In the genomic region with DNA sequence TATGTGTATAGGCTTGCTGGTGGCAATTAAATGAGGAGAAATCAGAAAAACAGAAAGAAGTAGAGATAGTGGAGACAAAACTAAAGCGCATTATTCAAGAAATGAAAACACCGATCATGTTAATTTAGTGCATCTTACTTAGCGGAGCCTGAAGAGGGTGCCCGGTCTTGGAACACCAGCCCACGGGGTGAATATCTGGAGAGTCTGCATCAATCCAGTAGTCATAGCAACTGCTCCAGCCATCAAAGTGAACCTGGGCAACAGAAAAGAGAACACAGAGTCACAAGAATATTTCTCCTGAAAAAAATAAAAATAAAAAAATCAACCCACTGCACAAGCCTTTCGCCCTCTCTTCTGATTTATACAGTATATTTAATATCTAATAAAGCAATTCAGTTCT, we compare ENCODE assay signal across 28 mouse cellular contexts.
A peak's percentile ranks its signal among the peaks of the same experiment; 100 is the strongest.
DNase-seq lines count a peak whose midpoint lies in the region; ATAC-seq lines count a peak whose summit lies in the region.
"Had no signal": no experiment of that assay in that cellular context is flagged by ENCODE, and none has a peak within 500 bp of the region (broad histone marks: within the 10 kb centered on the region; RNA-seq: fewer than 3 reads in every experiment).

No protein-coding gene starts in this region.

- 91% methylated on average over 6 of the region's 6 CpGs for WGBS in forebrain, embryonic 13.5 days
- 90% methylated on average over 6 of the region's 6 CpGs for WGBS in forebrain, embryonic 11.5 days
- WGBS in midbrain, embryonic 15.5 days, result 78% methylated on average over 6 of the region's 6 CpGs
- 82% methylated on average over 6 of the region's 6 CpGs for WGBS in midbrain, embryonic 13.5 days

- H3K4me3 ChIP-seq in forebrain, embryonic 13.5 days, result no peak overlapping the region
- H3K4me3 ChIP-seq in forebrain, embryonic 11.5 days (ENCODE audit: low read depth, low read length), result no peak overlapping the region
- no peak overlapping the region for H3K4me3 ChIP-seq in midbrain, embryonic 15.5 days
- no peak overlapping the region for H3K4me3 ChIP-seq in midbrain, embryonic 13.5 days (replicated peaks)
- H3K4me3 ChIP-seq: embryonic facial prominence, embryonic 13.5 days; embryonic facial prominence, embryonic 15.5 days; erythroblast, embryonic 14.5 days; forebrain, embryonic 10.5 days had no signal

- peaks cover 46% of the 10 kb centered on the region for H3K36me3 ChIP-seq in forebrain, embryonic 13.5 days (ENCODE audit: poor library complexity, severe bottlenecking)
- peaks cover 9% of the 10 kb centered on the region; the same call in 1 of the 2 replicates for H3K36me3 ChIP-seq in forebrain, embryonic 11.5 days (ENCODE audit: control insufficient read depth, insufficient read depth, low read length)
- peaks cover 11% of the 10 kb centered on the region; the same call in 1 of the 2 replicates for H3K36me3 ChIP-seq in midbrain, embryonic 15.5 days (replicated peaks)
- H3K36me3 ChIP-seq in midbrain, embryonic 13.5 days, result peaks cover 44% of the 10 kb centered on the region
- H3K36me3 ChIP-seq: G1E had no signal

- H3K9ac ChIP-seq in forebrain, embryonic 13.5 days, result no peak overlapping the region
- no peak overlapping the region for H3K9ac ChIP-seq in forebrain, embryonic 11.5 days (ENCODE audit: low read length)
- H3K9ac ChIP-seq in midbrain, embryonic 15.5 days, result no peak overlapping the region
- no peak overlapping the region for H3K9ac ChIP-seq in midbrain, embryonic 13.5 days (replicated peaks)
- H3K9ac ChIP-seq: embryonic facial prominence, embryonic 13.5 days; embryonic facial prominence, embryonic 15.5 days had no signal

- H3K4me1 ChIP-seq in forebrain, embryonic 13.5 days, result no peaks in the 10 kb centered on the region
- H3K4me1 ChIP-seq in forebrain, embryonic 11.5 days (replicated peaks; ENCODE audit: control insufficient read depth, insufficient read depth, low read length), result no peaks in the 10 kb centered on the region
- no peaks in the 10 kb centered on the region for H3K4me1 ChIP-seq in midbrain, embryonic 15.5 days
- no peaks in the 10 kb centered on the region for H3K4me1 ChIP-seq in midbrain, embryonic 13.5 days (replicated peaks)
- H3K4me1 ChIP-seq: embryonic facial prominence, embryonic 13.5 days; embryonic facial prominence, embryonic 15.5 days; forebrain, embryonic 10.5 days had no signal

- no peaks in the 10 kb centered on the region for H3K27me3 ChIP-seq in forebrain, embryonic 13.5 days
- H3K27me3 ChIP-seq in forebrain, embryonic 11.5 days (ENCODE audit: control insufficient read depth, insufficient read depth, low read length), result no peaks in the 10 kb centered on the region
- no peaks in the 10 kb centered on the region for H3K27me3 ChIP-seq in midbrain, embryonic 15.5 days (replicated peaks)
- no peaks in the 10 kb centered on the region for H3K27me3 ChIP-seq in midbrain, embryonic 13.5 days
- H3K27me3 ChIP-seq: CH12.LX; embryonic facial prominence, embryonic 13.5 days; embryonic facial prominence, embryonic 15.5 days; Patski had no signal

- no peak overlapping the region for H3K4me2 ChIP-seq in forebrain, embryonic 13.5 days
- no peak overlapping the region for H3K4me2 ChIP-seq in forebrain, embryonic 11.5 days (ENCODE audit: low read depth, low read length, severe bottlenecking)
- no peak overlapping the region for H3K4me2 ChIP-seq in midbrain, embryonic 15.5 days
- H3K4me2 ChIP-seq in midbrain, embryonic 13.5 days (replicated peaks), result no peak overlapping the region
- H3K4me2 ChIP-seq: embryonic facial prominence, embryonic 13.5 days; embryonic facial prominence, embryonic 15.5 days had no signal

- ATAC-seq in forebrain, embryonic 13.5 days, result peak; percentile 50; the same call in 1 of the 2 replicates
- ATAC-seq in forebrain, embryonic 11.5 days (replicated peaks; ENCODE audit: low FRiP score), result no peak
- ATAC-seq in midbrain, embryonic 15.5 days (replicated peaks), result peak; percentile 71; the same call in 1 of the 2 replicates
- ATAC-seq in midbrain, embryonic 13.5 days, result no peak
- ATAC-seq: activated CD4-positive, CD25-positive, alpha-beta regulatory T cell, adult 4 months; CD4-positive, CD25-positive, alpha-beta regulatory T cell, adult 4 months; forebrain, embryonic 14.5 days; forebrain, embryonic 16.5 days; Patski had no signal

- no peak for DNase-seq in forebrain, embryonic 11.5 days (ENCODE audit: low spot score)
- peak; percentile 29 for DNase-seq in brain, adult 2 months (ENCODE audit: low read depth, low spot score)
- DNase-seq in left cerebral cortex, adult 9 months (ENCODE audit: low spot score in 2 of 2), result no peak
- DNase-seq: adrenal gland, adult 8-10 months; adrenal gland, postnatal 14 days; adrenal gland, postnatal 36 days; B cell, adult 2 months; cerebellum, adult 11 months; cerebellum, adult 18-20 months; cerebellum, adult 8-10 months; cerebellum, adult 9-11 months; cerebellum, postnatal 14 days; cerebellum, postnatal 36 days; embryo, embryonic 11 days had no signal

- H3K9me3 ChIP-seq in forebrain, embryonic 13.5 days (replicated peaks), result no peaks in the 10 kb centered on the region
- H3K9me3 ChIP-seq in forebrain, embryonic 11.5 days (ENCODE audit: control insufficient read depth, low read length), result no peaks in the 10 kb centered on the region
- no peaks in the 10 kb centered on the region for H3K9me3 ChIP-seq in midbrain, embryonic 15.5 days
- no peaks in the 10 kb centered on the region for H3K9me3 ChIP-seq in midbrain, embryonic 13.5 days
- H3K9me3 ChIP-seq: embryonic facial prominence, embryonic 13.5 days; embryonic facial prominence, embryonic 15.5 days; forebrain, embryonic 10.5 days had no signal

- H3K27ac ChIP-seq in forebrain, embryonic 13.5 days, result no peak overlapping the region
- H3K27ac ChIP-seq in forebrain, embryonic 11.5 days (ENCODE audit: low read depth, low read length), result no peak overlapping the region
- no peak overlapping the region for H3K27ac ChIP-seq in midbrain, embryonic 15.5 days
- no peak overlapping the region for H3K27ac ChIP-seq in midbrain, embryonic 13.5 days
- H3K27ac ChIP-seq: embryonic facial prominence, embryonic 13.5 days; embryonic facial prominence, embryonic 15.5 days; forebrain, embryonic 10.5 days had no signal

Comparison
In these comparisons a context has a peak if more than half of its experiments do, and no peak if none do; other contexts are left out.
1. ATAC-seq: peak in forebrain, embryonic 13.5 days (single experiment) and midbrain, embryonic 15.5 days (single experiment); none in forebrain, embryonic 11.5 days (single experiment) and midbrain, embryonic 13.5 days (single experiment).